Mouse (Mus musculus): Measurements from ENCODE around the gene Fam234a. TPM values are rescaled to one million over a fixed set of nuclear protein-coding genes. Genes with fewer than 3 reads are reported as not detected.

Fam234a gene
- polyA plus RNA-seq, 1 experiment from 2014 or later, result 25.7 TPM

GRCm38 (mm10) chr17:26225150-26225549, 18.9 kb downstream of the Fam234a start:
- DNase-seq (ENCODE audit: low spot score) (no peak), ATAC-seq (ENCODE audit: insufficient number of reproducible peaks, low FRiP score, low TSS enrichment, low read depth) (no peak)
- 83% methylated on average over 12 of the region's 12 CpGs for WGBS
- Histone ChIP-seq H3K4me3 (ENCODE audit: low read depth, low read length) (no peak overlapping the region), H3K9ac (ENCODE audit: low read length) (0 out of 2 replicates have a peak overlapping the region, but pooled peaks have one; percentile 4), H3K27ac (replicated peaks; ENCODE audit: low read depth, low read length) (no peak overlapping the region), H3K9me3 (ENCODE audit: control insufficient read depth, low read length) (no peaks in the 10 kb centered on the region), H3K4me2 (ENCODE audit: low read depth, severe bottlenecking) (no peak overlapping the region), H3K36me3 (ENCODE audit: control insufficient read depth, insufficient read depth, low read length) (no peaks in the 10 kb centered on the region), H3K27me3 (ENCODE audit: control insufficient read depth, insufficient read depth, low read length) (no peaks in the 10 kb centered on the region), H3K4me1 (ENCODE audit: control insufficient read depth, insufficient read depth, low read length) (no peaks in the 10 kb centered on the region)

- Histone ChIP-seq H3K4me2 (ENCODE audit: low read depth, severe bottlenecking) (no peak overlapping the region), H3K9ac (ENCODE audit: low read length) (no peak overlapping the region), H3K4me3 (ENCODE audit: low read depth, low read length) (no peak overlapping the region), H3K4me1 (ENCODE audit: control insufficient read depth, insufficient read depth, low read length) (no peaks in the 10 kb centered on the region), H3K9me3 (ENCODE audit: control insufficient read depth, low read length) (no peaks in the 10 kb centered on the region), H3K36me3 (ENCODE audit: control insufficient read depth, insufficient read depth, low read length) (no peaks in the 10 kb centered on the region), H3K27ac (replicated peaks; ENCODE audit: low read depth, low read length) (no peak overlapping the region), H3K27me3 (ENCODE audit: control insufficient read depth, insufficient read depth, low read length) (no peaks in the 10 kb centered on the region)
- 72% methylated on average over 2 of the region's 2 CpGs for WGBS
- no peak for DNase-seq (ENCODE audit: low spot score)
- ATAC-seq (ENCODE audit: insufficient number of reproducible peaks, low FRiP score, low TSS enrichment, low read depth), result no peak
Observed at GRCm38 (mm10) chr17:26221508-26221907, 22.5 kb downstream of the Fam234a start.

- Histone ChIP-seq H3K4me1 (ENCODE audit: control insufficient read depth, insufficient read depth, low read length) (no peaks in the 10 kb centered on the region), H3K4me3 (ENCODE audit: low read depth, low read length) (no peak overlapping the region), H3K27ac (replicated peaks; ENCODE audit: low read depth, low read length) (no peak overlapping the region), H3K27me3 (ENCODE audit: control insufficient read depth, insufficient read depth, low read length) (0 out of 2 replicates have a peak, but pooled peaks cover 2% of the 10 kb centered on the region), H3K9ac (ENCODE audit: low read length) (no peak overlapping the region; the same call in 1 of the 2 replicates), H3K4me2 (ENCODE audit: low read depth, severe bottlenecking) (no peak overlapping the region), H3K9me3 (ENCODE audit: control insufficient read depth, low read length) (no peaks in the 10 kb centered on the region), H3K36me3 (ENCODE audit: control insufficient read depth, insufficient read depth, low read length) (no peaks in the 10 kb centered on the region)
- 88% methylated on average over 11 of the region's 11 CpGs for WGBS
- DNase-seq (ENCODE audit: low spot score) (no peak), ATAC-seq (ENCODE audit: insufficient number of reproducible peaks, low FRiP score, low TSS enrichment, low read depth) (no peak)
Observed at GRCm38 (mm10) chr17:26212681-26213080, 31.4 kb downstream of the Fam234a start.

- Histone ChIP-seq H3K27ac (replicated peaks; ENCODE audit: low read depth, low read length) (no peak overlapping the region), H3K9me3 (ENCODE audit: control insufficient read depth, low read length) (no peaks in the 10 kb centered on the region), H3K27me3 (ENCODE audit: control insufficient read depth, insufficient read depth, low read length) (0 out of 2 replicates have a peak, but pooled peaks cover 2% of the 10 kb centered on the region)
Observed at GRCm38 (mm10) chr17:26212241-26212640, 31.8 kb downstream of the Fam234a start.

GRCm38 (mm10) chr17:26207686-26208085, 36.4 kb downstream of the Fam234a start, which contains the start of gene Arhgdig:
TSS of gene Arhgdig (minus strand) at chr17:26207786.
- Histone ChIP-seq H3K36me3 (ENCODE audit: control insufficient read depth, insufficient read depth, low read length) (no peaks in the 10 kb centered on the region), H3K4me2 (ENCODE audit: low read depth, severe bottlenecking) (no peak within 1 kb of the TSS), H3K4me1 (ENCODE audit: control insufficient read depth, insufficient read depth, low read length) (peaks cover 6% of the 10 kb centered on the region), H3K27ac (replicated peaks; ENCODE audit: low read depth, low read length) (no peak within 1 kb of the TSS), H3K27me3 (ENCODE audit: control insufficient read depth, insufficient read depth, low read length) (peaks cover 25% of the 10 kb centered on the region), H3K9ac (ENCODE audit: low read length) (no peak within 1 kb of the TSS), H3K9me3 (ENCODE audit: control insufficient read depth, low read length) (no peaks in the 10 kb centered on the region), H3K4me3 (ENCODE audit: low read depth, low read length) (no peak within 1 kb of the TSS)
- ATAC-seq (ENCODE audit: insufficient number of reproducible peaks, low FRiP score, low TSS enrichment, low read depth) (no peak), DNase-seq (ENCODE audit: low spot score) (no peak)
- 90% methylated on average over 12 of the region's 12 CpGs for WGBS

More at GRCm38 (mm10) chr17:26212241-26212640, 31.8 kb downstream of the Fam234a start:
- ATAC-seq (ENCODE audit: insufficient number of reproducible peaks, low FRiP score, low TSS enrichment, low read depth) (no peak), DNase-seq (ENCODE audit: low spot score) (no peak)
- WGBS, result 90% methylated on average over 7 of the region's 7 CpGs
- Histone ChIP-seq H3K4me2 (ENCODE audit: low read depth, severe bottlenecking) (no peak overlapping the region), H3K36me3 (ENCODE audit: control insufficient read depth, insufficient read depth, low read length) (no peaks in the 10 kb centered on the region), H3K4me1 (ENCODE audit: control insufficient read depth, insufficient read depth, low read length) (no peaks in the 10 kb centered on the region), H3K9ac (ENCODE audit: low read length) (0 out of 2 replicates have a peak overlapping the region, but pooled peaks have one; percentile 27), H3K4me3 (ENCODE audit: low read depth, low read length) (no peak overlapping the region)

- no peak overlapping the region for H3K4me3 ChIP-seq (ENCODE audit: low read depth, low read length)
- H3K27me3 ChIP-seq (ENCODE audit: control insufficient read depth, insufficient read depth, low read length), result peaks cover 38% of the 10 kb centered on the region
- no peak overlapping the region for H3K9ac ChIP-seq (ENCODE audit: low read length)
- H3K9me3 ChIP-seq (ENCODE audit: control insufficient read depth, low read length), result no peaks in the 10 kb centered on the region
- H3K4me1 ChIP-seq (ENCODE audit: control insufficient read depth, insufficient read depth, low read length), result peaks cover 8% of the 10 kb centered on the region
- H3K36me3 ChIP-seq (ENCODE audit: control insufficient read depth, insufficient read depth, low read length), result no peaks in the 10 kb centered on the region
- H3K27ac ChIP-seq (replicated peaks; ENCODE audit: low read depth, low read length), result no peak overlapping the region
- DNase-seq (ENCODE audit: low spot score) (no peak), ATAC-seq (ENCODE audit: insufficient number of reproducible peaks, low FRiP score, low TSS enrichment, low read depth) (no peak)
- 72% methylated on average over 1 of the region's 1 CpGs for WGBS
- no peak overlapping the region for H3K4me2 ChIP-seq (ENCODE audit: low read depth, severe bottlenecking)
Observed at GRCm38 (mm10) chr17:26206392-26206791, 37.6 kb downstream of the Fam234a start.

GRCm38 (mm10) chr17:26204766-26205165, 39.3 kb downstream of the Fam234a start:
- H3K27me3 ChIP-seq (ENCODE audit: control insufficient read depth, insufficient read depth, low read length), result peaks cover 52% of the 10 kb centered on the region
- no peak overlapping the region for H3K4me2 ChIP-seq (ENCODE audit: low read depth, severe bottlenecking)

GRCm38 (mm10) chr17:26203321-26203811, 40.7 kb downstream of the Fam234a start:
- ATAC-seq (ENCODE audit: insufficient number of reproducible peaks, low FRiP score, low TSS enrichment, low read depth) (no peak), DNase-seq (ENCODE audit: low spot score) (peak; percentile 51)
- H3K4me3 ChIP-seq (ENCODE audit: low read depth, low read length), result peak overlapping the region; percentile 44
- H3K27me3 ChIP-seq (ENCODE audit: control insufficient read depth, insufficient read depth, low read length), result peaks cover 54% of the 10 kb centered on the region
- no peaks in the 10 kb centered on the region for H3K9me3 ChIP-seq (ENCODE audit: control insufficient read depth, low read length)
- H3K4me1 ChIP-seq (ENCODE audit: control insufficient read depth, insufficient read depth, low read length), result peaks cover 14% of the 10 kb centered on the region
- no peak overlapping the region for H3K27ac ChIP-seq (replicated peaks; ENCODE audit: low read depth, low read length)
- under 1% methylated on average over 30 of the region's 30 CpGs for WGBS
- peak overlapping the region; percentile 82 for H3K4me2 ChIP-seq (ENCODE audit: low read depth, severe bottlenecking)
- no peaks in the 10 kb centered on the region for H3K36me3 ChIP-seq (ENCODE audit: control insufficient read depth, insufficient read depth, low read length)
- no peak overlapping the region for H3K9ac ChIP-seq (ENCODE audit: low read length)

More at GRCm38 (mm10) chr17:26204766-26205165, 39.3 kb downstream of the Fam234a start:
- no peak overlapping the region for H3K27ac ChIP-seq (replicated peaks; ENCODE audit: low read depth, low read length)
- DNase-seq (ENCODE audit: low spot score), result no peak
- no peak for ATAC-seq (ENCODE audit: insufficient number of reproducible peaks, low FRiP score, low TSS enrichment, low read depth)
- H3K9ac ChIP-seq (ENCODE audit: low read length), result no peak overlapping the region
- H3K4me1 ChIP-seq (ENCODE audit: control insufficient read depth, insufficient read depth, low read length), result peaks cover 14% of the 10 kb centered on the region
- H3K4me3 ChIP-seq (ENCODE audit: low read depth, low read length), result no peak overlapping the region
- 31% methylated on average over 11 of the region's 11 CpGs for WGBS
- no peaks in the 10 kb centered on the region for H3K36me3 ChIP-seq (ENCODE audit: control insufficient read depth, insufficient read depth, low read length)
- no peaks in the 10 kb centered on the region for H3K9me3 ChIP-seq (ENCODE audit: control insufficient read depth, low read length)
